Mouse (Mus musculus) midbrain, embryonic 15.5 days (tissue): ENCODE data around the gene Olfr19. TPM values are rescaled to one million over a fixed set of nuclear protein-coding genes. Genes with fewer than 3 reads are reported as not detected.
"Not testable (repeated sequence)": the region's sequence is repeated elsewhere in the genome, so short reads cannot be mapped to it uniquely, and the experiment has no call there.

Source experiments
- ATAC-seq: fragments of 200-750 bp; cut with Nextera tagmentation; replicated peaks from 2 replicates; pipeline ENCODE4 v1.8.0; 2017; ENCODE audit warnings: moderate TSS enrichment
- H3K27ac ChIP-seq: fragments of 300-500 bp; sonication (generic); 2 replicates; pipeline ENCODE4 v1.5.1; 2015; ENCODE audit warnings: mild to moderate bottlenecking, inconsistent platforms
- H3K27me3 ChIP-seq: fragments of 300-500 bp; sonication (generic); replicated peaks from 2 replicates; pipeline ENCODE4 v1.6.1; 2015; ENCODE audit warnings: inconsistent platforms
- H3K36me3 ChIP-seq: fragments of 300-500 bp; sonication (generic); replicated peaks from 2 replicates; pipeline ENCODE4 v1.6.1; 2015; ENCODE audit warnings: inconsistent platforms
- H3K4me1 ChIP-seq: fragments of 300-500 bp; sonication (generic); 2 replicates; pipeline ENCODE4 v1.6.1; 2015; ENCODE audit warnings: inconsistent platforms
- H3K4me2 ChIP-seq: fragments of 300-500 bp; sonication (generic); 2 replicates; pipeline ENCODE4 v1.6.1; 2015; ENCODE audit warnings: inconsistent platforms, mild to moderate bottlenecking, moderate library complexity
- H3K4me3 ChIP-seq: fragments of 300-500 bp; sonication (generic); 2 replicates; pipeline ENCODE4 v1.5.1; 2015; ENCODE audit warnings: mild to moderate bottlenecking, inconsistent platforms
- H3K9ac ChIP-seq: fragments of 300-500 bp; sonication (generic); 2 replicates; pipeline ENCODE4 v1.6.1; 2015; ENCODE audit warnings: mild to moderate bottlenecking, inconsistent platforms
- H3K9me3 ChIP-seq: fragments of 300-500 bp; sonication (generic); 2 replicates; pipeline ENCODE4 v1.6.1; 2016; ENCODE audit warnings: inconsistent platforms
- WGBS: fragments of 180-500 bp; shearing (Covaris S2); methylation state at CpG from one replicate; pipeline ENCODE4 v1.1.7; 2015; ENCODE audit warnings: mixed read lengths; 5-methylcytosine and 5-hydroxymethylcytosine counted together
- polyA plus RNA-seq: library from polyadenylated mRNA; unstranded; fragments of >200 nt; fragmentation: Nextera tagmentation; extraction: Ambion mirVana; gene quantifications from 2 replicates; pipeline ENCODE4 v1.2.1, GENCODE M21; 2015

Olfr19 gene
- polyA plus RNA-seq = not detected in 2 replicates

GRCm38 (mm10) chr16:16676305-16676704 is at the start of gene Olfr19:
Olfr19 (minus strand) TSS chr16:16676405.
- Histone ChIP-seq H3K4me3 (no peak within 1 kb of the TSS), H3K4me1 (no peaks in the 10 kb centered on the region), H3K9ac (no peak within 1 kb of the TSS), H3K4me2 (no peak within 1 kb of the TSS), H3K27ac (no peak within 1 kb of the TSS), H3K36me3 (no peaks in the 10 kb centered on the region), H3K27me3 (no peaks in the 10 kb centered on the region), H3K9me3 (no peaks in the 10 kb centered on the region)
- 72% methylated on average over 2 of the region's 2 CpGs for WGBS
- ATAC-seq = no peak

DNA sequence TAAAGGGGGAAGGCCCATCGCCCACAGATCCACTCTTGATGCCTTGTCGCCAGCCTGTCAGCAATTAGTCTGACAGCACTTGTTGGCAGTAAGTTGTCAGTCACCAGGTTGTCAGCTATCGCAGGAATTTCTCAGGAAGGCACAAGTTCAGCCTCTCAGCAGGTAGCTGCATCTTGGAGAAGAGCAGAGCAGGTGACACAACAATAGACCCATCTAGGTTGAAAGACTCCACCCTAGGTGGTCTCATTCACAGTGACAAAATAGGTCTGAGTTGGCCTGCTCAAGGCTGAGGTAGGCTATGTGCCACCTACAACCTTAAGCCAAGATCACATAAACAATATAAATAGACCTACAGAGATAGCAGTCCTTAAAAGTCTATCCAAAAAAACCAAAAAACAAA is 8.8 kb upstream of the Olfr19 start:
- H3K9me3 ChIP-seq = no peaks in the 10 kb centered on the region
- ATAC-seq = no peak
- WGBS = 68% methylated on average over 3 of the region's 3 CpGs
- H3K4me3 ChIP-seq = no peak overlapping the region
- no peak overlapping the region for H3K9ac ChIP-seq
- no peaks in the 10 kb centered on the region for H3K4me1 ChIP-seq
- no peaks in the 10 kb centered on the region for H3K27me3 ChIP-seq
- no peak overlapping the region for H3K4me2 ChIP-seq
- H3K36me3 ChIP-seq = no peaks in the 10 kb centered on the region
- no peak overlapping the region for H3K27ac ChIP-seq

DNA sequence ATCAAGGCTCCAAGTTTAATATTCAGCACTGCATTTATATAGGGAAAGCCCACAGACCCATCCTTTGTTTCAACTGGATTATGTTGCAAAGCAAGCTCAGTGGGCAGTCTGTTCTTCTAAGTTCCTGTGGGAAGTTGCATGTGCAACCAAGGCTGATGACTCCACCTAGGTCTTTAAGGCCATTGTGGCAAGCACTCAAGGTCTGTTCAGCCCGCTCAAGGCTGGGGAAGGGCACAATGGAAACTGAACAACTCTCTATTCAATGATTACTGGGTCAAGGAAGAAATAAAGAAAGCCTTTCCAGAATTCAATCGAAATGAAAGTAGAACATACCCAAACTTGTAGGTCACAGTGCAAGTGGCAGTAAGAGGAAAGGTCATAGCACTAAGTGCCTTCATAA is 7.8 kb upstream of the Olfr19 start:
- H3K9ac ChIP-seq = no peak overlapping the region
- 71% methylated on average over 2 of the region's 2 CpGs for WGBS
- H3K4me3 ChIP-seq = no peak overlapping the region
- no peak for ATAC-seq
- H3K4me1 ChIP-seq = no peaks in the 10 kb centered on the region
- H3K4me2 ChIP-seq = no peak overlapping the region
- H3K36me3 ChIP-seq = no peaks in the 10 kb centered on the region
- no peaks in the 10 kb centered on the region for H3K27me3 ChIP-seq
- no peak overlapping the region for H3K27ac ChIP-seq
- no peaks in the 10 kb centered on the region for H3K9me3 ChIP-seq

DNA sequence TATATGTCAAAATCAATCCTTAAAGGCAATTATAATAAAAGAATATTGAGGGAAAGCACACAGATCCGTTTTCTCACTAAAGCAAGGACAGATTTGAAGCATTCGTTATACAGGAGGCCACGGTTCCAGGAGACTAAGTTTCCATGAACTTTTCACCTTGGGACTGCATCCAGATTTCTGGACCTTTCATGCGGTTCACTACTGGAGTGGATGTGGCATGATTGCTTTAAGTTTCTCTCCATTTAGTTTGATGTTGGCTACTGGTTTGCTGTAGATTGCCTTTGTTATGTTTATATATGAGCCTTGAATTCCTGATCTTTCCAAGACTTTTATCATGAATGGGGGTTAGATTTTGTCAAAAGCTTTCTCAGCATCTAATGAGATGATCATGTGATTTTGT is 11.2 kb downstream of the Olfr19 start:
- WGBS = 90% methylated on average over 4 of the region's 4 CpGs
- H3K4me3 ChIP-seq = no peak overlapping the region
- H3K4me2 ChIP-seq = no peak overlapping the region
- H3K27ac ChIP-seq = no peak overlapping the region
- no peaks in the 10 kb centered on the region for H3K9me3 ChIP-seq
- H3K9ac ChIP-seq = no peak overlapping the region
- no peaks in the 10 kb centered on the region for H3K27me3 ChIP-seq
- ATAC-seq = no peak
- H3K4me1 ChIP-seq = no peaks in the 10 kb centered on the region
- no peaks in the 10 kb centered on the region for H3K36me3 ChIP-seq

DNA sequence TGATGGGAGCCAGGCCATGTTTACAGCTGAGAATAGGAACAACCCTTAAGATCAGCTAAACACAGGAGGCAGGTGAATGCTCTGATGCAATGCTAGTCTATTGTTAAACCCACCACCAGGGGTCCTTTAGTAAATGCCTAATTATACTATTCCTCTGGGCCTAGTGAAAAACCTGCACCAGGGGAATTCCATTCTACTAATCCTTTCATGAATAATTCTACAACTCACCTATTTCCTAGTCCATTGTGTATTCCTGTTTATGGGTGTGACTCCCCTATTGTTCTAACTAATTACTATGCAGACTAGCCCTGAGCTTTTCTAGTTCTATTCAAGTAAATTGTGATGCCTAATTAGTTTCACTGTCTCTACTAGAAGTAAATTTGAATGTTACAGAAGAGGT is 11.7 kb downstream of the Olfr19 start:
- not testable (repeated sequence) for H3K9ac ChIP-seq, H3K9me3 ChIP-seq, H3K36me3 ChIP-seq, H3K4me2 ChIP-seq, H3K4me3 ChIP-seq, H3K27ac ChIP-seq, H3K4me1 ChIP-seq, ATAC-seq, H3K27me3 ChIP-seq

DNA sequence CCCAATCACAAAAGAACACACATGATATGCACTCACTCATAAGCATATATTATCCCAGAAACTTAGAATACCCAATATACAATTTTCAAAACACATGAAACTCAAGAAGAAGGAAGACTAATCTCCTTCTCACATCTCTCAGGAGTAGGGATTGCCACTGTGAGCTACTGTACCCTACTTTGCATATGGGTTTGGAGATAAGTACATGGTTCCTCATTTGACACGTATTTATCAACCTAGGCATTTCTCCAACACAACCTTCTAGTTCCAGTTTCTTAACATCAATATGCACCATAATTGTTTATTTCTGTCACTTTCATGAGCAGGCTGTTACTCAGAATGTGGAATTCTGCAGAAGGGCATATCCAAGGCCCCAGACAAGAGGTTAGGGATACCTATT is 31.1 kb downstream of the Olfr19 start:
- H3K36me3 ChIP-seq = no peaks in the 10 kb centered on the region
- H3K4me2 ChIP-seq = no peak overlapping the region
- H3K4me3 ChIP-seq = no peak overlapping the region
- H3K4me1 ChIP-seq = no peaks in the 10 kb centered on the region
- H3K27ac ChIP-seq = no peak overlapping the region
- H3K9ac ChIP-seq = no peak overlapping the region
- no peak for ATAC-seq
- H3K27me3 ChIP-seq = no peaks in the 10 kb centered on the region
- H3K9me3 ChIP-seq = no peaks in the 10 kb centered on the region
- WGBS = 92% methylated on average over 1 of the region's 1 CpGs

DNA sequence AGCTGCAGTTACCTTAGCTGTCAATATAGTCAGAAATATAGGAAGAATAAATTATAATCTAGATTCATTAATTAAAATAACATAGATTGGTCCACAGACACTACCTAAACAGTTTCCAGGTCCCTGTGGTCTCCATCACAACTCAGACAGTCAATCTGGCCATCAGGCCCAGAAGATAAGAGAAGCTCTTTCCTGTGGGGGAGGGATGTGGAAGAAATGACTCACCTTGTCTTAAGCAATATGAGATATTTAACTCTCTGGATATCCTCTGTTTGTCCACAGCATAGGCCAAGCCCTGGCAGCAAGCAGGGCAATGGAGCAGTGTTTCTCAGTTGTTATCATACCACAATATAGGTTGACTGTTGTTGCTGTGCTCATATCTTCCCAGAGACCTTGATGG is 42.5 kb downstream of the Olfr19 start:
- Histone ChIP-seq H3K9ac (no peak overlapping the region), H3K36me3 (no peaks in the 10 kb centered on the region), H3K27ac (no peak overlapping the region), H3K9me3 (no peaks in the 10 kb centered on the region), H3K27me3 (no peaks in the 10 kb centered on the region), H3K4me1 (no peaks in the 10 kb centered on the region), H3K4me2 (no peak overlapping the region), H3K4me3 (no peak overlapping the region)
- no peak for ATAC-seq

Other genes with a start within 250 kb of the Olfr19 start
- 18.6 and 23.7 TPM in 2 replicates for gene Fgd4, start 75.9 kb downstream of the Olfr19 start, polyA plus RNA-seq
- 21.4 and 21.7 TPM in 2 replicates for gene Spag6l, start 153.1 kb upstream of the Olfr19 start, polyA plus RNA-seq
- gene Igll1, start 187.6 kb upstream of the Olfr19 start, polyA plus RNA-seq = 0.20 TPM in 1 of 2 replicates, not detected in the other
- 78.7 and 82.8 TPM in 2 replicates for gene Top3b, start 194.3 kb upstream of the Olfr19 start, polyA plus RNA-seq
- gene Vpreb1, start 194.4 kb upstream of the Olfr19 start, polyA plus RNA-seq = 1.1 TPM in 2 replicates
- 29.6 and 30.7 TPM in 2 replicates for gene Ppm1f, start 220.1 kb upstream of the Olfr19 start, polyA plus RNA-seq